Mouse (Mus musculus) heart, embryonic 11.5 days (tissue): ENCODE data around the gene Fbxw4. TPM values are rescaled to one million over a fixed set of nuclear protein-coding genes. Genes with fewer than 3 reads are reported as not detected.

Experiments used
- ATAC-seq: fragments of 200-750 bp; cut with Nextera tagmentation; replicated peaks from 2 replicates; pipeline ENCODE4 v1.8.0; 2017; ENCODE audit warnings: moderate library complexity; ENCODE audit not compliant: insufficient number of reproducible peaks, low FRiP score, low TSS enrichment
- H3K27ac ChIP-seq: fragments of 300-500 bp; sonication (generic); 2 replicates; pipeline ENCODE4 v1.5.1; 2014; ENCODE audit warnings: mild to moderate bottlenecking, low read depth, low read length
- H3K27me3 ChIP-seq: fragments of 300-500 bp; sonication (generic); 2 replicates; pipeline ENCODE4 v1.6.1; 2014; ENCODE audit warnings: mild to moderate bottlenecking, low read length, mixed read lengths; ENCODE audit not compliant: control insufficient read depth, insufficient read depth
- H3K36me3 ChIP-seq: fragments of 300-500 bp; sonication (generic); 2 replicates; pipeline ENCODE4 v1.6.1; 2014; ENCODE audit warnings: mild to moderate bottlenecking, low read length, moderate library complexity, mixed read lengths; ENCODE audit not compliant: control insufficient read depth, insufficient read depth
- H3K4me1 ChIP-seq: fragments of 300-500 bp; sonication (generic); 2 replicates; pipeline ENCODE4 v1.6.1; 2014; ENCODE audit warnings: low read length; ENCODE audit not compliant: control insufficient read depth, insufficient read depth
- H3K4me2 ChIP-seq: fragments of 300-500 bp; sonication (generic); 2 replicates; pipeline ENCODE4 v1.6.1; 2014; ENCODE audit warnings: mild to moderate bottlenecking, moderate library complexity
- H3K4me3 ChIP-seq: fragments of 300-500 bp; sonication (generic); 2 replicates; pipeline ENCODE4 v1.5.1; 2014; ENCODE audit warnings: low read depth, low read length
- H3K9ac ChIP-seq: fragments of 300-500 bp; sonication (generic); 2 replicates; pipeline ENCODE4 v1.6.1; 2014; ENCODE audit warnings: mild to moderate bottlenecking, low read depth, low read length, moderate library complexity
- H3K9me3 ChIP-seq: fragments of 300-500 bp; sonication (generic); replicated peaks from 2 replicates; pipeline ENCODE4 v1.6.1; 2016; ENCODE audit warnings: low read length; ENCODE audit not compliant: control insufficient read depth
- WGBS: fragments of 180-500 bp; shearing (Covaris S2); extraction: QIAGEN DNeasy Blood & Tissue Kit; methylation state at CpG from one replicate; pipeline ENCODE4 v1.1.7; 2014; ENCODE audit not compliant: insufficient replicate concordance; 5-methylcytosine and 5-hydroxymethylcytosine counted together
- polyA plus RNA-seq: library from polyadenylated mRNA; unstranded; fragments of >200 nt; fragmentation: Nextera tagmentation; extraction: Ambion mirVana; gene quantifications from 2 replicates; pipeline ENCODE4 v1.2.1, GENCODE M21; 2014

Fbxw4 gene
- polyA plus RNA-seq, 1 experiment from 2014 or later, result 4.2 TPM

DNA sequence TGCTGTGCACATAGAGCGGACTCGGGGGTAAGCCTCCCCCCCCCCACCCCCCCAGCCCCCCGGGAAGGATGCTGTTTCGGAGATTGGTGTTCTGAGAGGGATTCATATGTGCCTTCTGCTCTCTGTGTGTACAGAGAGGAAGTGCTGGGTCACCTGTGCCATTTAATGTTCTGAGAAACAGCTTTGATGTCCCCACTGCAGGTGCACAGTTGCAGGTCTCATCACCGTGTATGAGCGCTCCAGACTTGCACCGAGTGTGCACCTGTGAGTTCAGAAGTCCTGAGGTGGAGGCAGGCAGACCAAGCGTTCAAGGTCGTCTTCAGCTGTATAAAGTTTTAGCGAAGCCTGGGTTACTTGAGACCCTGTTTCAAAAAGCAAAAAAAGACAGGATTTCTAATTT is 23.6 kb upstream of the Fbxw4 start:
- no peak overlapping the region for H3K9ac ChIP-seq
- no peaks in the 10 kb centered on the region for H3K36me3 ChIP-seq
- 81% methylated on average over 10 of the region's 10 CpGs for WGBS
- ATAC-seq, result no peak
- H3K9me3 ChIP-seq, result no peaks in the 10 kb centered on the region
- no peak overlapping the region for H3K4me3 ChIP-seq
- peaks cover 2% of the 10 kb centered on the region; the same call in 1 of the 2 replicates for H3K4me1 ChIP-seq
- H3K27me3 ChIP-seq, result no peaks in the 10 kb centered on the region
- H3K4me2 ChIP-seq, result no peak overlapping the region
- H3K27ac ChIP-seq, result no peak overlapping the region

DNA sequence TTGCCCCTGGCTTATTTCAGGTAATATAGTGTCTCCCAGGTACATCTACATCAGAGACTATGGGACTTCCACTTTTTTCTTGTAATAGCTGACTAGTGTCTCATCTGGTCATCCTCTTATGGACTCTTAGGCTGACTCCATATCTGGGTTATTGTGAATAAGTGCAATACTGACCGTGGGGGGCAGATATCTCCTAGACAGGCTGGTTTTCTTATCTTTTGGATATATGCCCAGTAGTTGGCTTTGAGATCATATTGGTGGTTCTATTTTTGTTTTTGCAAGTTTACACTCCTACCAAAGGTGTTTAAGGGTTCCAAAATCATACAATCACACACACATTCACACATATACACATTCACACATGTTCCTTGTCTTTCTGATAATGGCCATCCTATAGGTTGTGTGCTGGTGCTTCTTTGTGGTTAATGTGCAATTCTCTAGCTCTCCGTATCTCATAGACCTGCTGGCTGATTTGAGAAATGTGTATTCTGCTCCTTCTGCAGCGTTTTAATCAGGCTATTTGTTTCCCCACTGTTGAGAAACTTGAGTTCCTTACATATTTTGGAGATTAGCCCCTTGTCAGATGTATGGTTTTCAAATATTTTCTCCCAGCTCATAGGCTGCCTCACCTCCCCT is 20.5 kb upstream of the Fbxw4 start:
- Histone ChIP-seq H3K9ac (no peak overlapping the region), H3K4me1 (peaks cover 4% of the 10 kb centered on the region), H3K27me3 (no peaks in the 10 kb centered on the region), H3K9me3 (no peaks in the 10 kb centered on the region), H3K4me2 (no peak overlapping the region), H3K4me3 (no peak overlapping the region), H3K36me3 (no peaks in the 10 kb centered on the region), H3K27ac (no peak overlapping the region)
- no peak for ATAC-seq
- 41% methylated on average over 3 of the region's 3 CpGs for WGBS

- H3K27me3 ChIP-seq, result peaks cover 7% of the 10 kb centered on the region; the same call in 1 of the 2 replicates
- peak overlapping the region; percentile 85 for H3K4me2 ChIP-seq
- H3K4me3 ChIP-seq, result peak overlapping the region; percentile 48
- H3K36me3 ChIP-seq, result no peaks in the 10 kb centered on the region
- H3K27ac ChIP-seq, result no peak overlapping the region
- 0 out of 2 replicates have a peak overlapping the region, but pooled peaks have one; percentile 61 for H3K9ac ChIP-seq
- H3K4me1 ChIP-seq, result peaks cover 5% of the 10 kb centered on the region
- 4% methylated on average over 16 of the region's 16 CpGs for WGBS
- H3K9me3 ChIP-seq, result no peaks in the 10 kb centered on the region
- ATAC-seq, result no peak
Measured at GRCm38 (mm10) chr19:45676723-45677269, 16.7 kb upstream of the Fbxw4 start.

DNA sequence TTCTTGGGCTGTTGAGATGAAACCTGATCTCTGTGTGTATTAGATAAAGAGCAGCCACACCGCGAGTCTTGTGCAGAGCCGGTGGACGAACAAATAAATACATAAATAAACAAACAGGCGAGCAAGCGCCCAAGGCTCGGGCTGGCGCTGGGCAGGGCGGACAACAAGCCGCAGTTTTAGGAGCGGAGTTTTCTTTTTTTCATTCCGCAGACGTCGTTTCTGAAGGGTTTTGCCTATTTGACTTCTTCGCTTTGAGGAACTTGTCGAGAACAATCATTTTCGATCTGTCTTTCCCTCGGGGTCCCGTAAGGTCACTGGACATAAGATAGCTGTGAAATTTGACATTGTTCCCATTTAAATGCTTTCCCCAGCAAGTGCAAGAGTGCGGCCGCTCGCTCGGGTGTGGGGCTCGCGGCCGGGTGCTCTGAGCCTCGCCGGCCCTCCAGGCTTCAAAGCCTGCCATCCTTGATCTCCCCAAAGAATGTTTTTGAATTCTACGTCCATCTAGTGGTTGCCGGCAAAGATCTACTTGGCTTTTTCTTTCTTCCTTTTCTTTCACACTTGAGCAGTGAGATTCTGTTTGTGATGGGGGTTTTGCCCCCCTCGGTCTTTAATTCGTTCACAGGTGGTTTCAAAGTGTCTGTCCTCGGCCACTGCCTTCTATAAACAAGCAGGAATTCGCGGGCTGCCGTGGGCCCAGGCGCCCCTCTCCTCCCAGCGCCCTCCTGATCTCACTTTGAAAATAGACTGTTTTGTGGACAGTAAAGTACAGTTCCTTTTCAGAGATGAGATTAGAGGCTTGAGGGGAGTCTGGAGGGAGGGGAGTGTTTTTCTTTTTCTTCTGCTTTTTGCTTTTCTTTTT is 15.8 kb upstream of the Fbxw4 start:
- ATAC-seq, result no peak
- Histone ChIP-seq H3K27ac (no peak overlapping the region), H3K4me1 (peaks cover 5% of the 10 kb centered on the region), H3K27me3 (peaks cover 7% of the 10 kb centered on the region; the same call in 1 of the 2 replicates), H3K4me2 (peak overlapping the region; percentile 85), H3K9me3 (no peaks in the 10 kb centered on the region), H3K4me3 (peak overlapping the region; percentile 48), H3K36me3 (no peaks in the 10 kb centered on the region), H3K9ac (peak overlapping the region; percentile 61)
- WGBS, result under 1% methylated on average over 38 of the region's 38 CpGs

- no peaks in the 10 kb centered on the region for H3K36me3 ChIP-seq
- no peaks in the 10 kb centered on the region for H3K9me3 ChIP-seq
- H3K4me2 ChIP-seq, result peak overlapping the region; percentile 85
- no peak overlapping the region for H3K9ac ChIP-seq
- no peak overlapping the region for H3K27ac ChIP-seq
- peaks cover 3% of the 10 kb centered on the region; the same call in 1 of the 2 replicates for H3K4me1 ChIP-seq
- WGBS, result 23% methylated on average over 5 of the region's 5 CpGs
- H3K27me3 ChIP-seq, result peaks cover 7% of the 10 kb centered on the region; the same call in 1 of the 2 replicates
- no peak for ATAC-seq
- no peak overlapping the region; the same call in 1 of the 2 replicates for H3K4me3 ChIP-seq
Measured at GRCm38 (mm10) chr19:45675196-45675595, 15.1 kb upstream of the Fbxw4 start.

DNA sequence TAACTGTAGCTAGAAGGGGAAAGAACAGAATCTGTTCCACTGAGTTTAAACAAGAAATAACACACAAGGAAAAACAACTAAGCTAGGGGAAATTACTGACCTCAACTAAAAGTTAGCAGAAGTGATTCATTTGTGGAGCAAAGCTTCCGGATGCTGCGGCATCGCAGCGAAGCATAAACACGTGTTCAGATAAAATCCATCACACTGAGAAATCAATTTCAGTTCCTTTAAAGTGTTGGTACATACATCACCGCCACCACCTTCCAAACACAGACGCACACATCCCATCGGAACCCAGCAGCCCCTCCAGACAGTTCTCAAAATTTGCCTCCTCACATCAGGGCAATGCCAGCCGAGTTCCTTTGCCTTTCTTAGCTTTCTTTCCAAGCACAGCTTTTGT is 12.9 kb upstream of the Fbxw4 start:
- Histone ChIP-seq H3K4me1 (peaks cover 3% of the 10 kb centered on the region; the same call in 1 of the 2 replicates), H3K9me3 (no peaks in the 10 kb centered on the region), H3K36me3 (no peaks in the 10 kb centered on the region), H3K9ac (no peak overlapping the region), H3K27ac (no peak overlapping the region), H3K27me3 (peaks cover 7% of the 10 kb centered on the region; the same call in 1 of the 2 replicates), H3K4me3 (no peak overlapping the region), H3K4me2 (no peak overlapping the region)
- no peak for ATAC-seq
- WGBS, result 84% methylated on average over 9 of the region's 9 CpGs

DNA sequence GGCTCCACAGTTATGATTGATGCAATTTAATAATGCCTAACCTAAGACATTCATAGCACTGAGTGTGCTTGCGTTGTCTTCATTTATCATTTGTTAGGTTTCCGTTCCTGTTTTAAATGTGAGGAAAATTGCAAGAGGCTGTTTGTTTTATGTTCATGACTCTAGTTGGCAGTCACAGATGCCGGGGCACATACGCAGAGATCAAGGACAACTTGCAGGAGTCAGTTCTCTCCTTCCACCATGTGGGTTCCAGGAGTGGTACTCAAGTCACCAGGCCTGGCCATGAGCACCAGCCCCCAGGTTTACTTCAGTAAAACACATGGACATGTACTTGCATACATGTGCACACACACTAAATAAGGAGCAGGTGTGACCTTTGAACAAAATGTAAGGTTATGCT is 8.9 kb upstream of the Fbxw4 start:
- Histone ChIP-seq H3K9me3 (no peaks in the 10 kb centered on the region), H3K4me3 (no peak overlapping the region), H3K4me1 (no peaks in the 10 kb centered on the region), H3K36me3 (no peaks in the 10 kb centered on the region), H3K9ac (no peak overlapping the region), H3K4me2 (no peak overlapping the region), H3K27ac (no peak overlapping the region), H3K27me3 (peaks cover under 1% of the 10 kb centered on the region; the same call in 1 of the 2 replicates)
- 92% methylated on average over 4 of the region's 4 CpGs for WGBS
- no peak for ATAC-seq

GRCm38 (mm10) chr19:45663851-45664250 is 3.7 kb upstream of the Fbxw4 start:
- no peak for ATAC-seq
- Histone ChIP-seq H3K27ac (no peak overlapping the region), H3K9me3 (no peaks in the 10 kb centered on the region), H3K4me1 (peaks cover 10% of the 10 kb centered on the region), H3K36me3 (no peaks in the 10 kb centered on the region), H3K4me3 (no peak overlapping the region), H3K9ac (no peak overlapping the region), H3K27me3 (no peaks in the 10 kb centered on the region), H3K4me2 (no peak overlapping the region)
- WGBS, result 83% methylated on average over 2 of the region's 2 CpGs
